Mouse (Mus musculus): ENCODE data around the gene Ints6l.

DNA sequence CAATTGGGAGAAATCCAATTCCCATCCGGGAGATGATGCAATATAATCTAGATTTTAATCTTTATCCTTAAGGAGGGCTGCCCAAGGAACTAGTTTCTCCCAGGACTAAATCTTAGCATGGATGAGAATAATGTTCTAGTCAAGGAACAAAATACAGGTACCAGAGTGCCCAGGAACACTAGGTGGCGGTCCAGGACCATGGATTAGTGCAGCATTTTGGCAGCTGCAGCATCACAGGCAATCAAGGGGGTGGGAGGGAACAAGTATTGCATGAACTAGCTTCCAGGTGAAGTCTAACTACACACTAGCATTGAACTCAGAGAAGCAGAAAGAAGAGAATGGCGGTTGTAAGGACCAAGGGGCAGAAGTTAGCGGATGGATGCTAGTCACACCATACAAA, 82.5 kb downstream of the Ints6l start:
- TF ChIP-seq CTCF (IDR thresholded peaks at IDR 0.05; ENCODE audit: low read depth, low read length) (peak; percentile 27; the same call in 1 of the 2 replicates), POLR2A (IDR thresholded peaks at IDR 0.05; ENCODE audit: extremely low read depth, insufficient read depth, low read length) (no peak)

Data from liver, adult 2 months (tissue).